Mouse (Mus musculus) lung, adult 2 months (tissue): ENCODE measurements at regions not wholly inside any gene's neighbourhood (a gene's known extent, or its start where the extent isn't known, plus 50 kb on each side); places are given as distances from the start of the nearest gene placed in this dataset.

Experiments
- CTCF ChIP-seq: fragments of 200-500 bp; IDR thresholded peaks from 2 replicates; pipeline ENCODE4 v1.5.1; 2011; ENCODE audit warnings: mild to moderate bottlenecking, low read length, control low read depth; ENCODE audit not compliant: insufficient read depth
- POLR2A ChIP-seq: fragments of 200-500 bp; IDR thresholded peaks from 2 replicates; pipeline ENCODE4 v1.6.1; 2011; ENCODE audit warnings: low read depth, mild to moderate bottlenecking, control low read depth, low read length, borderline replicate concordance; ENCODE audit errors: extremely low read depth

DNA sequence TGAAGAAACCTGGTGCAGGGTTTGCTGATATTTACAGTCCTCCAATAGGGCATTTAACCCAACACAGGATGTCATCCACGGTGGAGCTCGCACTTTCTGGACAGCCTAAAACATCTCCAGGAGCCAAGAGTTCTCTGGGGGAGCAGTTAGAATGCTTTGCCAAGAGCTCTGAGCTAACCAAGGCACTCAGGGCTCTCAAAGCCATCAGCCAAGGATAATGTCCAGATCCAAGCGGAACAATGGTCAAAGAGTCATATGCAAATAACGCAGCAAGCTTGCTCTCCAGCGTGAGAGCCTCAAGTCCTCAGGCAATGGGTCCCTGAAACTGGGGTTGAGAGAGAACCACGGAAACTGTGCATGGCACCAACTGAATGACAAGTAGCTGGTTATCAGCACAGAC lies 96.8 kb upstream of the Rpl34 start:
- TF ChIP-seq CTCF (no peak), POLR2A (no peak)
